Mouse (Mus musculus) heart, embryonic 12.5 days (tissue): ENCODE measurements at regions not wholly inside any gene's neighbourhood (a gene's known extent, or its start where the extent isn't known, plus 50 kb on each side); places are given as distances from the start of the nearest gene placed in this dataset.

Experiments
- ATAC-seq: fragments of 200-750 bp; cut with Nextera tagmentation; 2 replicates; pipeline ENCODE4 v1.8.0; 2017; ENCODE audit warnings: moderate TSS enrichment, moderate library complexity; ENCODE audit not compliant: insufficient number of reproducible peaks, low FRiP score
- H3K27ac ChIP-seq: fragments of 300-500 bp; sonication (generic); 2 replicates; pipeline ENCODE4 v1.5.1; 2016; ENCODE audit warnings: mild to moderate bottlenecking, moderate library complexity; ENCODE audit not compliant: poor library complexity, severe bottlenecking
- H3K27me3 ChIP-seq: fragments of 300-500 bp; sonication (generic); replicated peaks from 2 replicates; pipeline ENCODE4 v1.6.1; 2016; ENCODE audit warnings: mild to moderate bottlenecking, moderate library complexity
- H3K36me3 ChIP-seq: fragments of 300-500 bp; sonication (generic); 2 replicates; pipeline ENCODE4 v1.6.1; 2016; ENCODE audit warnings: mild to moderate bottlenecking, moderate library complexity
- H3K4me1 ChIP-seq: fragments of 300-500 bp; sonication (generic); replicated peaks from 2 replicates; pipeline ENCODE4 v1.6.1; 2016; ENCODE audit warnings: mild to moderate bottlenecking
- H3K4me2 ChIP-seq: fragments of 300-500 bp; sonication (generic); 2 replicates; pipeline ENCODE4 v1.6.1; 2016; ENCODE audit warnings: mild to moderate bottlenecking, moderate library complexity
- H3K4me3 ChIP-seq: fragments of 300-500 bp; sonication (generic); 2 replicates; pipeline ENCODE4 v1.5.1; 2016; ENCODE audit warnings: mild to moderate bottlenecking
- H3K9ac ChIP-seq: fragments of 300-500 bp; sonication (generic); 2 replicates; pipeline ENCODE4 v1.6.1; 2016; ENCODE audit warnings: mild to moderate bottlenecking, moderate library complexity
- H3K9me3 ChIP-seq: fragments of 300-500 bp; sonication (generic); replicated peaks from 2 replicates; pipeline ENCODE4 v1.6.1; 2016; ENCODE audit warnings: mild to moderate bottlenecking, moderate library complexity
- WGBS: fragments of 180-500 bp; shearing (Covaris S2); methylation state at CpG from one replicate; pipeline ENCODE4 v1.1.7; 2016; 5-methylcytosine and 5-hydroxymethylcytosine counted together

- Histone ChIP-seq H3K36me3 (no peaks in the 10 kb centered on the region), H3K9me3 (no peaks in the 10 kb centered on the region), H3K9ac (no peak overlapping the region), H3K27ac (no peak overlapping the region), H3K4me1 (peaks cover 5% of the 10 kb centered on the region; the same call in 1 of the 2 replicates), H3K4me2 (no peak overlapping the region), H3K4me3 (no peak overlapping the region), H3K27me3 (no peaks in the 10 kb centered on the region)
- ATAC-seq = no peak
- WGBS = 52% methylated on average over 1 of the region's 1 CpGs
These were observed 120.8 kb upstream of the Thumpd2 start for GRCm38 (mm10) chr17:81185685-81186084.

GRCm38 (mm10) chr17:81180813-81181424 lies 116.0 kb upstream of the Thumpd2 start:
- H3K4me3 ChIP-seq = no peak overlapping the region

DNA sequence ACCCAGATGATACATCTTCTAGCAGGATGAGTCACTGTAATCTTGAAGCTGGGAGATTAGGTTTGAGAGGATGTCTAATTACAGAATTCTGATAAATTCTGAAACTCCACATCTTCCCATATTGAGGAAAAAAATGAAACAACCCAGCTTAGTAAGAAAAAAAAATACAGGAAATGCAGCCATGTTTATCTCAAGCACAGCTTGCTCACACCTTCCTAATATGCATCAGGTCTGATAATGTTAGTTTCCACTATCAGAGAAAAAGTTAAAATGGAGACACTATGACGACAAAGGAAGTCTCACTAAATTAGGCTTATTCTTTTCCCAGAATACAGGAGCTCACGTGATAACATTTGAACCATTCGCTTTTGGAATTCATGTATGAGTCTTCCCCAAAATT lies 111.4 kb upstream of the Thumpd2 start:
- Histone ChIP-seq H3K4me3 (no peak overlapping the region), H3K9me3 (peaks cover 4% of the 10 kb centered on the region; the same call in 1 of the 2 replicates), H3K4me1 (no peaks in the 10 kb centered on the region), H3K27ac (no peak overlapping the region), H3K4me2 (no peak overlapping the region), H3K9ac (no peak overlapping the region), H3K27me3 (no peaks in the 10 kb centered on the region), H3K36me3 (no peaks in the 10 kb centered on the region)
- ATAC-seq = no peak
- WGBS = 60% methylated on average over 3 of the region's 3 CpGs

More at GRCm38 (mm10) chr17:81180813-81181424, 116.0 kb upstream of the Thumpd2 start:
- 82% methylated on average over 8 of the region's 8 CpGs for WGBS
- Histone ChIP-seq H3K4me1 (no peaks in the 10 kb centered on the region), H3K9ac (no peak overlapping the region), H3K4me2 (no peak overlapping the region), H3K27ac (no peak overlapping the region), H3K36me3 (no peaks in the 10 kb centered on the region), H3K27me3 (no peaks in the 10 kb centered on the region), H3K9me3 (peaks cover 4% of the 10 kb centered on the region; the same call in 1 of the 2 replicates)
- ATAC-seq = no peak

GRCm38 (mm10) chr17:81175877-81176276 lies 111.0 kb upstream of the Thumpd2 start:
- Histone ChIP-seq H3K27ac (no peak overlapping the region), H3K4me2 (no peak overlapping the region), H3K9ac (no peak overlapping the region), H3K9me3 (peaks cover 4% of the 10 kb centered on the region; the same call in 1 of the 2 replicates), H3K4me1 (no peaks in the 10 kb centered on the region), H3K27me3 (no peaks in the 10 kb centered on the region), H3K36me3 (no peaks in the 10 kb centered on the region), H3K4me3 (no peak overlapping the region)
- ATAC-seq = no peak
- 63% methylated on average over 4 of the region's 4 CpGs for WGBS

DNA sequence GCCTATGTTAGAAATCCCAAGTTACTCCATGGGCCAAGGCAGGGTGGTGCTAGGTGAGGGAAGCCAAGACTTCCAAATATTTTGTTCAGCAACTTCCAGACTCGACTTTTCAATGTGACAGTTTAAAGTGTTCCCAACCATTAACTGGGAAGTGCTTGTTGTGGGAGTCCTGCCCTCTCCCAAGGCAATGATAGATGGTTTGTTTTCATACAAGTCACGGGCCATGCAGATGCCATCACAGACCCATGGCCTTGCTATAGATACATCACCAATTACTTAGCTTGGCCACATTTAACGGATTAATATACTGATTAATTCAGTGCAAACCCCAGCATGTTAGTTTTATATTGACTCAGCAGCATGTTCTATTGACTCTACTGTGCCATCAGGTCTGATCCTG lies 108.1 kb upstream of the Thumpd2 start:
- H3K9me3 ChIP-seq = no peaks in the 10 kb centered on the region; the same call in 1 of the 2 replicates
- H3K9ac ChIP-seq = no peak overlapping the region
- no peaks in the 10 kb centered on the region for H3K36me3 ChIP-seq
- no peaks in the 10 kb centered on the region for H3K4me1 ChIP-seq
- no peak for ATAC-seq
- H3K27me3 ChIP-seq = no peaks in the 10 kb centered on the region
- no peak overlapping the region for H3K4me2 ChIP-seq
- no peak overlapping the region for H3K4me3 ChIP-seq
- H3K27ac ChIP-seq = no peak overlapping the region
- WGBS = 67% methylated on average over 3 of the region's 3 CpGs

- ATAC-seq = no peak
- no peaks in the 10 kb centered on the region for H3K36me3 ChIP-seq
- H3K4me2 ChIP-seq = no peak overlapping the region
- no peak overlapping the region for H3K4me3 ChIP-seq
- no peaks in the 10 kb centered on the region for H3K27me3 ChIP-seq
- H3K9ac ChIP-seq = no peak overlapping the region
- H3K27ac ChIP-seq = no peak overlapping the region
- H3K4me1 ChIP-seq = no peaks in the 10 kb centered on the region
- 59% methylated on average over 5 of the region's 5 CpGs for WGBS
- H3K9me3 ChIP-seq = no peaks in the 10 kb centered on the region
These were observed 104.2 kb upstream of the Thumpd2 start for GRCm38 (mm10) chr17:81169118-81169517.

GRCm38 (mm10) chr17:81150730-81151129 lies 85.8 kb upstream of the Thumpd2 start:
- no peak overlapping the region for H3K4me2 ChIP-seq
- 80% methylated on average over 4 of the region's 4 CpGs for WGBS
- no peaks in the 10 kb centered on the region for H3K36me3 ChIP-seq
- no peak for ATAC-seq
- no peaks in the 10 kb centered on the region for H3K27me3 ChIP-seq
- H3K9ac ChIP-seq = no peak overlapping the region
- no peaks in the 10 kb centered on the region for H3K4me1 ChIP-seq
- no peak overlapping the region for H3K4me3 ChIP-seq
- H3K27ac ChIP-seq = no peak overlapping the region
- no peaks in the 10 kb centered on the region for H3K9me3 ChIP-seq

DNA sequence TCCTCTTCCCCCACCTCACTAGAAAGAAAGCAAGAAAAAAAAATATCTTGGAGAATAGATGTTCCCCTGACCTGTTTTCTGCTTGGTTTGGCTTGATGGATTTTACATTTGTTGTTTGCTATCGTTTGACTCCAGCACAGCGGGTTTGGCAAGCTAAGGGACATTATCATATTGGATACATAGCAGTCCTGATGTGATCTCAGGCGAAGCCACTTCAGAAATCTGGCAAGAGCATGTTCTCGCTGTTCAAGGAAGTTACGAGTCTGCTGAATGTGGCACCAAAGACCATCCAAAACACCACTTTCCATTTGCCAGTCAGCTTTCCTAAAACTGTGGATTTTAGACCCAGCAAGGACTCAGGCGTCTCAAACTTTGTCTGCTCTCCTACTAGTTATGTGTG lies 69.8 kb upstream of the Thumpd2 start:
- no peak overlapping the region for H3K4me2 ChIP-seq
- H3K4me3 ChIP-seq = no peak overlapping the region
- no peak overlapping the region for H3K27ac ChIP-seq
- no peaks in the 10 kb centered on the region for H3K36me3 ChIP-seq
- no peaks in the 10 kb centered on the region for H3K27me3 ChIP-seq
- WGBS = 75% methylated on average over 6 of the region's 6 CpGs
- H3K9ac ChIP-seq = no peak overlapping the region
- no peaks in the 10 kb centered on the region for H3K4me1 ChIP-seq
- no peak for ATAC-seq
- no peaks in the 10 kb centered on the region for H3K9me3 ChIP-seq

- Histone ChIP-seq H3K27ac (no peak overlapping the region), H3K36me3 (no peaks in the 10 kb centered on the region), H3K4me3 (no peak overlapping the region), H3K9me3 (no peaks in the 10 kb centered on the region), H3K4me1 (no peaks in the 10 kb centered on the region), H3K9ac (no peak overlapping the region), H3K27me3 (no peaks in the 10 kb centered on the region), H3K4me2 (no peak overlapping the region)
- 54% methylated on average over 4 of the region's 4 CpGs for WGBS
- ATAC-seq = no peak
These were observed 68.3 kb upstream of the Thumpd2 start for GRCm38 (mm10) chr17:81133227-81133626.
